Mouse (Mus musculus) MEL (cell line): ENCODE data around the gene Dag1. TPM values are rescaled to one million over a fixed set of nuclear protein-coding genes. Genes with fewer than 3 reads are reported as not detected.

Source experiments
- DNase-seq: peaks from one replicate; pipeline ENCODE4 v3.0.0; 2011; ENCODE audit warnings: low read depth, low spot score
- H3K27ac ChIP-seq: 2 replicates; pipeline ENCODE4 v1.5.1; 2012; ENCODE audit warnings: low read depth, mild to moderate bottlenecking, control low read depth, low read length, moderate library complexity; ENCODE audit not compliant: control insufficient read depth
- H3K27me3 ChIP-seq, 2 experiments: fragments of 150-350 bp in 1 of 2; sonication (generic) in 1 of 2; 2 replicates each; pipeline ENCODE4 v1.6.1; 2012; ENCODE audit warnings: low read length in 2 of 2, mild to moderate bottlenecking in 2 of 2, improper control_type of control experiment in 1 of 2, moderate library complexity in 1 of 2; ENCODE audit not compliant: insufficient read depth in 2 of 2, control insufficient read depth in 1 of 2
- H3K36me3 ChIP-seq, 2 experiments: 2 replicates each; pipeline ENCODE4 v1.6.1; 2012 to 2014; ENCODE audit warnings: low read length in 2 of 2, improper control_type of control experiment in 1 of 2, inconsistent platforms in 1 of 2, mild to moderate bottlenecking in 1 of 2; ENCODE audit not compliant: insufficient read depth in 2 of 2, control insufficient read depth in 1 of 2
- H3K4me1 ChIP-seq, 2 experiments: fragments of 150-350 bp in 1 of 2; sonication (generic) in 1 of 2; 2 replicates each; pipeline ENCODE4 v1.6.1; 2012; ENCODE audit warnings: low read length in 2 of 2, improper control_type of control experiment in 1 of 2, mild to moderate bottlenecking in 1 of 2; ENCODE audit not compliant: insufficient read depth in 2 of 2, control insufficient read depth in 1 of 2
- H3K4me3 ChIP-seq, 2 experiments: fragments of 150-350 bp in 1 of 2; sonication (generic) in 1 of 2; 2 replicates each; pipeline ENCODE4 v1.5.1; 2012; ENCODE audit warnings: low read depth in 2 of 2, low read length in 2 of 2, mild to moderate bottlenecking in 2 of 2, moderate library complexity in 2 of 2, control low read depth in 1 of 2, improper control_type of control experiment in 1 of 2; ENCODE audit not compliant: control insufficient read depth in 1 of 2, insufficient read depth in 1 of 2
- H3K79me2 ChIP-seq: 2 replicates; pipeline ENCODE4 v1.6.1; 2012; ENCODE audit warnings: mild to moderate bottlenecking, low read length, moderate library complexity; ENCODE audit not compliant: control insufficient read depth, poor library complexity, insufficient read depth
- H3K9ac ChIP-seq: 2 replicates; pipeline ENCODE4 v1.6.1; 2012; ENCODE audit warnings: low read depth, mild to moderate bottlenecking, control low read depth, low read length, moderate library complexity; ENCODE audit not compliant: control insufficient read depth, poor library complexity, severe bottlenecking
- H3K9me3 ChIP-seq: fragments of 150-350 bp; sonication (generic); replicated peaks from 2 replicates; pipeline ENCODE4 v1.6.1; 2012; ENCODE audit warnings: mild to moderate bottlenecking, low read length, improper control_type of control experiment, moderate library complexity; ENCODE audit not compliant: insufficient read depth
- BHLHE40 ChIP-seq: IDR thresholded peaks from 2 replicates; pipeline ENCODE4 v1.6.1; 2012; ENCODE audit warnings: low read depth, mild to moderate bottlenecking, inconsistent platforms, low read length, improper control_type of control experiment, borderline replicate concordance
- CHD1 ChIP-seq: IDR thresholded peaks from 2 replicates; pipeline ENCODE4 v1.6.1; 2012; ENCODE audit warnings: low read depth, mild to moderate bottlenecking, inconsistent platforms, low read length, improper control_type of control experiment
- E2F4 ChIP-seq: IDR thresholded peaks from 2 replicates; pipeline ENCODE4 v1.6.1; 2011; ENCODE audit warnings: low read depth, low read length, improper control_type of control experiment, borderline replicate concordance
- GATA1 ChIP-seq: IDR thresholded peaks from 2 replicates; pipeline ENCODE4 v1.6.1; 2011; ENCODE audit warnings: low read depth, low read length, improper control_type of control experiment
- HCFC1 ChIP-seq: IDR thresholded peaks from 2 replicates; pipeline ENCODE4 v1.6.1; 2012; ENCODE audit warnings: low read depth, mild to moderate bottlenecking, inconsistent platforms, low read length, improper control_type of control experiment, moderate library complexity
- KAT2A ChIP-seq: conservative IDR thresholded peaks from 2 replicates; pipeline ENCODE4 v1.6.1; 2012; ENCODE audit warnings: low read depth, low read length, improper control_type of control experiment, inconsistent platforms
- MAX ChIP-seq: IDR thresholded peaks from 2 replicates; pipeline ENCODE4 v1.6.1; 2011; ENCODE audit warnings: low read length, improper control_type of control experiment
- MEF2A ChIP-seq: IDR thresholded peaks from 2 replicates; pipeline ENCODE4 v1.6.1; 2014; ENCODE audit warnings: low read depth, mild to moderate bottlenecking, inconsistent platforms, low read length, improper control_type of control experiment; ENCODE audit not compliant: poor library complexity, insufficient replicate concordance, severe bottlenecking; ENCODE audit errors: extremely low read depth
- MXI1 ChIP-seq: IDR thresholded peaks from 2 replicates; pipeline ENCODE4 v1.6.1; 2011; ENCODE audit warnings: mild to moderate bottlenecking, low read depth, low read length, improper control_type of control experiment
- MYB ChIP-seq: IDR thresholded peaks from 2 replicates; pipeline ENCODE4 v1.6.1; 2011; ENCODE audit warnings: mild to moderate bottlenecking, low read depth, low read length, improper control_type of control experiment
- MYC ChIP-seq: IDR thresholded peaks from 2 replicates; pipeline ENCODE4 v1.6.1; 2011; ENCODE audit warnings: low read depth, mild to moderate bottlenecking, low read length, improper control_type of control experiment, moderate library complexity
- NELFE ChIP-seq: IDR thresholded peaks from 2 replicates; pipeline ENCODE4 v1.6.1; 2011; ENCODE audit warnings: low read depth, low read length, improper control_type of control experiment
- POLR2A ChIP-seq, 2 experiments: IDR thresholded peaks; 2 replicates each; pipeline ENCODE4 v1.6.1; 2011 to 2012; ENCODE audit warnings: low read length in 2 of 2, mild to moderate bottlenecking in 2 of 2, control low read depth in 1 of 2, improper control_type of control experiment in 1 of 2, low read depth in 1 of 2, moderate library complexity in 1 of 2; ENCODE audit not compliant: control insufficient read depth in 1 of 2, insufficient read depth in 1 of 2, poor library complexity in 1 of 2
- RCOR1 ChIP-seq: IDR thresholded peaks from 2 replicates; pipeline ENCODE4 v1.6.1; 2012; ENCODE audit warnings: low read depth, mild to moderate bottlenecking, inconsistent platforms, low read length, improper control_type of control experiment
- SIN3A ChIP-seq: IDR thresholded peaks from 2 replicates; pipeline ENCODE4 v1.6.1; 2012; ENCODE audit warnings: low read length, improper control_type of control experiment, inconsistent platforms
- SMC3 ChIP-seq: IDR thresholded peaks from 2 replicates; pipeline ENCODE4 v1.6.1; 2011; ENCODE audit warnings: low read depth, low read length, improper control_type of control experiment
- TAL1 ChIP-seq: IDR thresholded peaks from 2 replicates; pipeline ENCODE4 v1.6.1; 2012; ENCODE audit warnings: mild to moderate bottlenecking, inconsistent platforms, low read length, moderate library complexity, mixed read lengths
- TBP ChIP-seq: IDR thresholded peaks from 2 replicates; pipeline ENCODE4 v1.8.0; 2011; ENCODE audit warnings: low read depth, low read length, improper control_type of control experiment
- TCF12 ChIP-seq: IDR thresholded peaks from 2 replicates; pipeline ENCODE4 v1.6.1; 2014; ENCODE audit warnings: low read depth, mild to moderate bottlenecking, inconsistent platforms, low read length, improper control_type of control experiment, moderate library complexity
- UBTF ChIP-seq: IDR thresholded peaks from 2 replicates; pipeline ENCODE4 v1.6.1; 2012; ENCODE audit warnings: low read depth, mild to moderate bottlenecking, inconsistent platforms, low read length, improper control_type of control experiment, moderate library complexity, borderline replicate concordance; ENCODE audit not compliant: insufficient read depth
- USF1 ChIP-seq: IDR thresholded peaks from 2 replicates; pipeline ENCODE4 v1.6.1; 2014; ENCODE audit warnings: low read depth, mild to moderate bottlenecking, inconsistent platforms, low read length, improper control_type of control experiment, moderate library complexity
- polyA plus RNA-seq, 2 experiments: library from polyadenylated mRNA; stranded (reverse) in 1 of 2; unstranded in 1 of 2; fragments of >175 nt in 1 of 2; fragments of >200 nt in 1 of 2; gene quantifications; 2 replicates each; pipeline versions ENCODE4 v1.2.1 to v1.2.4; 2012; ENCODE audit warnings: low replicate concordance in 2 of 2, low read depth in 1 of 2; ENCODE audit not compliant: insufficient read length in 2 of 2, insufficient read depth in 1 of 2, missing spikeins in 1 of 2
- total RNA-seq: library from RNA; depleted of rRNA; stranded (reverse); fragments of 300-350 nt; gene quantifications from 2 replicates; pipeline ENCODE4 v1.2.3, GENCODE M21; 2012

Dag1 gene
- total and polyA plus RNA-seq, 3 experiments = 7.8 to 27.6 TPM; not detected in 1

DNA sequence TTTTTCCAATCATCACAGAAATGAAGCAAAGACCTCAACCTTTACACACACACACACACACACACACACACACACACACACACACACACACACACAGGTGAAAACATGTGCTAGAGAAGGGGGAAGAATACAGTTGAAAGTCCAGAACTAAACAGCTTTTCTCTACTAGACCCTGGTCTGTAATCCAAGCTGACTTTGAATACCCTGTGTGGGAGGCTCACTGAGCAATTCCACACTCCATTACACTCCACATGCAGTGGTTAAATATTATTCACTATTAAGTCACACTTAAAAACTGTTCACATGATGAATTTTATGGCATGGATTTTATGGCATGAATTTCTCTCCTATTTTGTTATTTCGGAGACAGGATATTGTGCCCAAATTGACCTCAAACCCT lies 40.1 kb downstream of the Dag1 start:
- Histone ChIP-seq H3K4me1 (no peaks in the 10 kb centered on the region), H3K4me3 (no peak overlapping the region), H3K27ac (no peak overlapping the region), H3K27me3 (no peaks in the 10 kb centered on the region), H3K36me3 (no peaks in the 10 kb centered on the region; a peak in 1 of 4 replicates), H3K9ac (no peak overlapping the region), H3K79me2 (no peaks in the 10 kb centered on the region; the same call in 1 of the 2 replicates), H3K9me3 (no peaks in the 10 kb centered on the region)
- TF ChIP-seq CHD1 = no peak
- TF ChIP-seq MYB = no peak
- no peak for TF ChIP-seq GATA1
- no peak for TF ChIP-seq HCFC1
- TF ChIP-seq MEF2A = no peak
- no peak for TF ChIP-seq KAT2A
- no peak for TF ChIP-seq MYC
- no peak for DNase-seq

DNA sequence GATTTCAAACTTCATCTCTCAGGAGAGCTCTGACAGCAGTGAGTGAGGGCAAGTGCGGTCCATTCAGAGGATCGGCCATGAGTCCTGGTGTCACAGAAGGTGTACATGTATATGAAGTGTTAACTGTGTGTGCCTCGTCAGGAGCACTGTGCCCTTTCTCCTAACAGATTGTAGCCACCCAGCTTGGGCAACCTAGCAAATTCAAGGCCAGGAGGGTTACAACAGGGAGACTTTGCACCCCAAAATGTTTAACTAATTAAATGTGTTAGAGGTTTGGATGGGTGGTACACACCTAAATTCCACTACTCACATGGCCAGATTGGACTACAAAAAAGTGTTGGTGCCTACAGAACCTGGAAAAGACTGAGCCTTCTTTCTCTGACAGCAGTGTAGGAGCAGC lies 42.2 kb downstream of the Dag1 start:
- TF ChIP-seq SMC3 = no peak
- no peak for TF ChIP-seq NELFE
- no peak for TF ChIP-seq BHLHE40
- no peak for TF ChIP-seq TAL1
- TF ChIP-seq TCF12 = no peak
- no peak for TF ChIP-seq POLR2A (IDR thresholded peaks at IDR 0.05; ENCODE audit: control insufficient read depth in 1 of 2, insufficient read depth in 1 of 2, low read depth in 1 of 2, low read length in 2 of 2, poor library complexity in 1 of 2)
- no peak for TF ChIP-seq RCOR1
- TF ChIP-seq MXI1 = no peak
- TF ChIP-seq E2F4 = no peak
- no peak for TF ChIP-seq TBP
- no peak for DNase-seq

DNA sequence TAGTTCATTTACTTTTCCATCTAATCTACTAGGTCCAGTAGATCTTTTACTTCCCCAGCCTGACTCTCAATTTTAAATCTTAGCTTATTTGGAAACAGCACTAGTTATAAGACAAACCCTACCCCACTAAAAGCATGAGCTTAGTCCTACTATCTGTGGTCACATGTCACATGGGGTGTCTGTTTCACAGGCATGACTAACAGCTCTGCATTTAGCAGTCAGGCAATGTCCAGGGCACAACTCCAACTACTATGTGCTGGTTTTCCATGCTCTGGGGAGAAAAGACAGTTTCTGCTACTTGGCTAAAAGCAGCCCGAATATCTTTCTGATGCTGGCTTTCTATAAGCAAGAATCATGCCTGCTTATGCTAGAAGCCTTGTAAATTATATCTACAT lies 43.4 kb downstream of the Dag1 start:
- no peak overlapping the region for H3K9ac ChIP-seq
- no peaks in the 10 kb centered on the region for H3K27me3 ChIP-seq
- no peaks in the 10 kb centered on the region for H3K4me1 ChIP-seq
- H3K79me2 ChIP-seq = no peaks in the 10 kb centered on the region; the same call in 1 of the 2 replicates
- H3K27ac ChIP-seq = no peak overlapping the region
- peak; percentile 18 for DNase-seq
- no peak for TF ChIP-seq SIN3A
- peak; percentile 59; the same call in 1 of the 2 replicates for TF ChIP-seq USF1
- TF ChIP-seq UBTF = no peak
- TF ChIP-seq MAX = 0 out of 2 replicates have a peak, but pooled peaks have one; percentile 30
- TF ChIP-seq MYC = no peak
- no peaks in the 10 kb centered on the region for H3K9me3 ChIP-seq
- no peak overlapping the region for H3K4me3 ChIP-seq
- H3K36me3 ChIP-seq = peaks cover 0 to 1% of the 10 kb centered on the region in 2 experiments; a peak in 3 of 4 replicates

More for the DNA sequence above, 42.2 kb downstream of the Dag1 start:
- Histone ChIP-seq H3K36me3 (no peaks in the 10 kb centered on the region; a peak in 2 of 4 replicates), H3K27me3 (no peaks in the 10 kb centered on the region), H3K79me2 (no peaks in the 10 kb centered on the region; the same call in 1 of the 2 replicates), H3K4me1 (no peaks in the 10 kb centered on the region), H3K4me3 (no peak overlapping the region), H3K9ac (no peak overlapping the region), H3K27ac (no peak overlapping the region), H3K9me3 (no peaks in the 10 kb centered on the region)
